Mouse (Mus musculus): ENCODE results near the gene Zbtb8b. TPM values are rescaled to one million over a fixed set of nuclear protein-coding genes. Genes with fewer than 3 reads are reported as not detected.

Zbtb8b gene
- total RNA-seq, 2 experiments from 2014 or later: 4.4 to 5.1 TPM

- peak; percentile 49 to 61 for DNase-seq (ENCODE audit: low spot score in 2 of 2)
These were observed 63.6 kb downstream of the Zbtb8b start for GRCm38 (mm10) chr4:129376961-129377545.

GRCm38 (mm10) chr4:129375821-129376220 is 64.8 kb downstream of the Zbtb8b start:
- no peak for DNase-seq (ENCODE audit: low spot score in 2 of 2)

Other genes starting within 250 kb of the Zbtb8b start
- gene C77080, start 179.4 kb downstream of the Zbtb8b start, total RNA-seq (2021): 10 to 100 TPM; 11.4 to 12.1 TPM
- 1 to 10 TPM; 1.6 to 1.7 TPM for gene Sync, start 153.2 kb downstream of the Zbtb8b start, total RNA-seq (2021)
- 100 to 1,000 TPM; 124 to 139 TPM for gene Rbbp4, start 105.5 kb downstream of the Zbtb8b start, total RNA-seq (2021)
- 10 to 100 TPM; 26.9 to 30.2 TPM for gene Zbtb8os, start 105.2 kb downstream of the Zbtb8b start, total RNA-seq (2021)
- 1 to 10 TPM; 7.8 to 8.0 TPM for gene Zbtb8a, start 62.7 kb downstream of the Zbtb8b start, total RNA-seq (2021)
- 10 to 100 TPM; 41.4 to 46.9 TPM for gene Bsdc1, start 20.7 kb upstream of the Zbtb8b start, total RNA-seq (2021)
- gene Tssk3, start 50.2 kb upstream of the Zbtb8b start, total RNA-seq (2021): under 1 TPM; 0.37 to 0.51 TPM
- gene Fam229a, start 50.3 kb upstream of the Zbtb8b start, total RNA-seq (2021): 1 to 10 TPM; 1.0 to 2.0 TPM
- gene Marcksl1, start 72.7 kb upstream of the Zbtb8b start, total RNA-seq (2021): 100 to 1,000 TPM; 713 to 734 TPM
- 10 to 100 TPM; 40.5 to 40.9 TPM for gene Hdac1, start 101.9 kb upstream of the Zbtb8b start, total RNA-seq (2021)
- gene Lck, start 132.8 kb upstream of the Zbtb8b start, total RNA-seq (2021): 1 to 10 TPM; 9.1 to 9.3 TPM
- gene Fam167b, start 137.7 kb upstream of the Zbtb8b start, total RNA-seq (2021): not detected
- gene Eif3i, start 159.8 kb upstream of the Zbtb8b start, total RNA-seq (2021): 100 to 1,000 TPM; 136 to 140 TPM
- 10 to 100 TPM; 95.6 to 99.1 TPM for gene Tmem234, start 159.8 kb upstream of the Zbtb8b start, total RNA-seq (2021)
- 1 to 10 TPM; 3.1 to 5.3 TPM for gene Dcdc2b, start 173.4 kb upstream of the Zbtb8b start, total RNA-seq (2021)
- gene Iqcc, start 178.2 kb upstream of the Zbtb8b start, total RNA-seq (2021): 10 to 100 TPM; 27.5 to 27.6 TPM
- 100 to 1,000 TPM; 123 to 140 TPM for gene Ccdc28b, start 183.1 kb upstream of the Zbtb8b start, total RNA-seq (2021)
- gene Txlna, start 200.2 kb upstream of the Zbtb8b start, total RNA-seq (2021): 10 to 100 TPM; 41.4 to 46.8 TPM
- 10 to 100 TPM; 74.7 to 90.0 TPM for gene Kpna6, start 231.9 kb upstream of the Zbtb8b start, total RNA-seq (2021)